Mouse (Mus musculus): ENCODE measurements at regions not wholly inside any gene's neighbourhood (a gene's known extent, or its start where the extent isn't known, plus 50 kb on each side); places are given as distances from the start of the nearest gene placed in this dataset.

GRCm38 (mm10) chr2:139322509-139322908 is 171.2 kb upstream of the Sptlc3 start:
- TF ChIP-seq CTCF (IDR thresholded peaks at IDR 0.05; ENCODE audit: low read depth) = no peak
- no peak for TF ChIP-seq EP300 (IDR thresholded peaks at IDR 0.05; ENCODE audit: low read depth)

Measured in liver, postnatal 0 days (tissue).